Mouse (Mus musculus): ENCODE measurements around the gene Ppil1. TPM values are rescaled to one million over a fixed set of nuclear protein-coding genes. Genes with fewer than 3 reads are reported as not detected.

The Ppil1 gene
- total and polyA plus RNA-seq, 3 experiments, result 115 to 135 (median 122) TPM

DNA sequence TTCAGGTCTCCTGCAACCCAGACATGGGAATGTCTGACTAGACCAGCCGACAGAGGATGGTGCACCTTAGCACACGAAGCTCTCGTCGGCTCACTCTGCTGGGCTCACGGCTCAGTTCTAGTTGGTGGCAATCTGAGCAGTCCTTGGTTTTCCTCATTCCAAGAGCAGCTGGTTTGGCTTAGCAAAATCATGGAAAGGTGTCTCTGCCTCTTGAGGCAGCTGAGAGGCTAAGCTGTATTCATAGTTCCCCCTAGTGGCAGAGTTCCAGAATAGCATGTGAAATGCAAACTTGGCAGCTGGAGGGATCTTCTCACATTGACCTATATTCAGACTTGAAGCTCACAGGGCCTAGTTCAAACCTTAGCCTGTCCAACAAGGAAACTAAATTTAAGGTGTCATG is 17.4 kb downstream of the Ppil1 start (continued):
- peak; percentile 93 for TF ChIP-seq RAD21 (IDR thresholded peaks at IDR 0.05; ENCODE audit: low read depth, low read length)
- peak; percentile 91 for TF ChIP-seq SMC3 (IDR thresholded peaks at IDR 0.05; ENCODE audit: low read depth, low read length)
- peak; percentile 91 for TF ChIP-seq ZC3H11A (IDR thresholded peaks at IDR 0.05; ENCODE audit: low read depth, low read length)
- no peak for TF ChIP-seq ZKSCAN1 (IDR thresholded peaks at IDR 0.05; ENCODE audit: low read depth, low read length)
- TF ChIP-seq UBTF (IDR thresholded peaks at IDR 0.05; ENCODE audit: borderline replicate concordance, insufficient read depth, low read depth, low read length), result no peak

DNA sequence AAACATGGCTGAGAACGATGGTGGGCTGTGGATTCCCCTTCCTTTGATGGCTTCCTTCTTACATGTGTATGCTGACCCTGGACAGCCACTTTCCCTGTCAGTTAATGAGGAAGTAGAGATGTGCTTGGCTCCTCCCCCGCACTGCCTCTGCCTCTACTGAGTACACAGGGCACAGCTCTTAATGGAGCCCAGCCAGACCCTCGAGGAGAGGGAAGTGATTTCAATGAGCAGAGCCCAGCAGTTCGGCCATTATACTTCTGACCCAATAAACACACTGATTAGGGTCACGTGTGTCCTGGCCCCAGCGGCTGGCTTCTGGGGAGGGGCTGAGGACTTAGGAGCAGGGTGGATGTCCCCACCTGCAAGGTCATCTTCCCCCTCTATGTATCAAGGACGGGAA is 18.3 kb downstream of the Ppil1 start:
- Histone ChIP-seq H3K9me3 (replicated peaks; ENCODE audit: insufficient read depth, low read length) (no peaks in the 10 kb centered on the region), H3K79me2 (ENCODE audit: control insufficient read depth, insufficient read depth, low read length, poor library complexity) (no peaks in the 10 kb centered on the region), H3K4me3 (ENCODE audit: control insufficient read depth in 1 of 2, insufficient read depth in 1 of 2, low read depth in 2 of 2, low read length in 2 of 2) (peak overlapping the region; percentile 1 to 34; a peak in 2 of 4 replicates), H3K4me1 (ENCODE audit: control insufficient read depth in 1 of 2, insufficient read depth in 2 of 2, low read length in 2 of 2) (peaks cover 5% of the 10 kb centered on the region in 2 experiments; a peak in 2 of 4 replicates), H3K27ac (ENCODE audit: control insufficient read depth, low read depth, low read length) (no peak overlapping the region), H3K9ac (ENCODE audit: control insufficient read depth, low read depth, low read length, poor library complexity, severe bottlenecking) (0 out of 2 replicates have a peak overlapping the region, but pooled peaks have one; percentile 10), H3K27me3 (ENCODE audit: control insufficient read depth in 1 of 2, insufficient read depth in 2 of 2, low read length in 2 of 2) (no peaks in the 10 kb centered on the region), H3K36me3 (ENCODE audit: control insufficient read depth in 1 of 2, insufficient read depth in 2 of 2, low read length in 2 of 2) (no peaks in the 10 kb centered on the region; a peak in 1 of 4 replicates)
- no peak for TF ChIP-seq SIN3A (IDR thresholded peaks at IDR 0.05; ENCODE audit: low read length)
- 0 out of 4 replicates have a peak, but pooled peaks of 1 of the 2 experiments have one; percentile 27 for TF ChIP-seq POLR2A (IDR thresholded peaks at IDR 0.05; ENCODE audit: control insufficient read depth in 1 of 2, insufficient read depth in 1 of 2, low read depth in 1 of 2, low read length in 2 of 2, poor library complexity in 1 of 2)
- TF ChIP-seq ELF1 (IDR thresholded peaks at IDR 0.05; ENCODE audit: low read depth, low read length), result 0 out of 2 replicates have a peak, but pooled peaks have one; percentile 49
- TF ChIP-seq USF1 (IDR thresholded peaks at IDR 0.05; ENCODE audit: low read depth, low read length), result peak; percentile 69
- TF ChIP-seq CTCF (IDR thresholded peaks at IDR 0.05 in 2 of 3, conservative IDR thresholded peaks at IDR 0.05 in 1 of 3; ENCODE audit: control insufficient read depth in 1 of 3, insufficient read depth in 1 of 3, low read depth in 2 of 3, low read length in 3 of 3, poor library complexity in 1 of 3, severe bottlenecking in 1 of 3), result no peak
- 0 out of 2 replicates have a peak, but pooled peaks have one; percentile 18 for TF ChIP-seq SMC3 (IDR thresholded peaks at IDR 0.05; ENCODE audit: low read depth, low read length)
- peak; percentile 88 for DNase-seq (ENCODE audit: low read depth, low spot score)

GRCm38 (mm10) chr17:29244912-29245311 is 19.1 kb downstream of the Ppil1 start:
- TF ChIP-seq ELF1 (IDR thresholded peaks at IDR 0.05; ENCODE audit: low read depth, low read length), result no peak
- TF ChIP-seq USF1 (IDR thresholded peaks at IDR 0.05; ENCODE audit: low read depth, low read length), result no peak
- TF ChIP-seq MEF2A (IDR thresholded peaks at IDR 0.05; ENCODE audit: extremely low read depth, insufficient replicate concordance, low read depth, low read length, poor library complexity, severe bottlenecking), result no peak
- no peak for TF ChIP-seq RAD21 (IDR thresholded peaks at IDR 0.05; ENCODE audit: low read depth, low read length)
- no peak for TF ChIP-seq TAL1 (IDR thresholded peaks at IDR 0.05; ENCODE audit: low read length)
- no peak for TF ChIP-seq BHLHE40 (IDR thresholded peaks at IDR 0.05; ENCODE audit: borderline replicate concordance, low read depth, low read length)
- no peak for TF ChIP-seq CTCF (IDR thresholded peaks at IDR 0.05 in 2 of 3, conservative IDR thresholded peaks at IDR 0.05 in 1 of 3; ENCODE audit: control insufficient read depth in 1 of 3, insufficient read depth in 1 of 3, low read depth in 2 of 3, low read length in 3 of 3, poor library complexity in 1 of 3, severe bottlenecking in 1 of 3)
- TF ChIP-seq CHD1 (IDR thresholded peaks at IDR 0.05; ENCODE audit: low read depth, low read length), result no peak
- TF ChIP-seq GABPA (IDR thresholded peaks at IDR 0.05; ENCODE audit: low read depth, low read length), result no peak
- no peak for TF ChIP-seq NELFE (IDR thresholded peaks at IDR 0.05; ENCODE audit: low read depth, low read length)
- no peak for TF ChIP-seq HCFC1 (IDR thresholded peaks at IDR 0.05; ENCODE audit: low read depth, low read length)
- TF ChIP-seq POLR2AphosphoS5 (IDR thresholded peaks at IDR 0.05; ENCODE audit: borderline replicate concordance, low read depth, low read length), result no peak
- H3K36me3 ChIP-seq (ENCODE audit: control insufficient read depth in 1 of 2, insufficient read depth in 2 of 2, low read length in 2 of 2), result no peaks in the 10 kb centered on the region; a peak in 1 of 4 replicates
- H3K4me1 ChIP-seq (ENCODE audit: control insufficient read depth in 1 of 2, insufficient read depth in 2 of 2, low read length in 2 of 2), result peaks cover 5% of the 10 kb centered on the region in 2 experiments; a peak in 2 of 4 replicates
- H3K4me3 ChIP-seq (ENCODE audit: control insufficient read depth in 1 of 2, insufficient read depth in 1 of 2, low read depth in 2 of 2, low read length in 2 of 2), result no peak overlapping the region
- H3K79me2 ChIP-seq (ENCODE audit: control insufficient read depth, insufficient read depth, low read length, poor library complexity), result no peaks in the 10 kb centered on the region
- no peak overlapping the region for H3K9ac ChIP-seq (ENCODE audit: control insufficient read depth, low read depth, low read length, poor library complexity, severe bottlenecking)
- no peaks in the 10 kb centered on the region for H3K27me3 ChIP-seq (ENCODE audit: control insufficient read depth in 1 of 2, insufficient read depth in 2 of 2, low read length in 2 of 2)
- H3K9me3 ChIP-seq (replicated peaks; ENCODE audit: insufficient read depth, low read length), result no peaks in the 10 kb centered on the region
- no peak for DNase-seq (ENCODE audit: low read depth, low spot score)
- no peak overlapping the region for H3K27ac ChIP-seq (ENCODE audit: control insufficient read depth, low read depth, low read length)

Data from MEL (cell line).